Mouse (Mus musculus) embryo, embryonic 9.5 days (tissue): Measurements from ENCODE around the gene Dcpp2.
"Not testable (repeated sequence)": the region's sequence is repeated elsewhere in the genome, so short reads cannot be mapped to it uniquely, and the experiment has no call there.

Source experiments
- DNase-seq: peaks from one replicate; pipeline ENCODE4 v3.0.0-alpha.2; 2017; ENCODE audit errors: extremely low spot score

The Dcpp2 gene

DNA sequence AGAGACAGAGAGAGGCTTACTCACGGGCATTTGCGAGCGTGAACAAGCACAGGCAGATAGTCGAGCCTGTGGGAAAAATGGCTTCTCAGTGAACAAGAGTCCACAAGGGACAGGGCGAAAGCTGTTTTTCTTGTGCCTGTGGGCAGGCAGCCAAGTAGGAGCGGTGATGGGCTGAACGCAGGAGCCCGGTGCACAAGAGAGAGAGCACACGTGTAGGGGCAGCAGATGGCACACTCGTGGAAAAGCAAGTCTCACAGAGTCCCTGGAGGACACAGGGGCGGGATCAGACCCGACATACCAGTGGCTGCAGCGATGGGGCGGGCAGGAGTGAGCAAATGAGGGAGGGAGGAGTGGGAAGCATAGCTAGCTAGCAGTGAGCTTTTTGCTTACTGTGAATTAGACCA lies 44.4 kb downstream of the Dcpp2 start:
- DNase-seq = no peak

DNA sequence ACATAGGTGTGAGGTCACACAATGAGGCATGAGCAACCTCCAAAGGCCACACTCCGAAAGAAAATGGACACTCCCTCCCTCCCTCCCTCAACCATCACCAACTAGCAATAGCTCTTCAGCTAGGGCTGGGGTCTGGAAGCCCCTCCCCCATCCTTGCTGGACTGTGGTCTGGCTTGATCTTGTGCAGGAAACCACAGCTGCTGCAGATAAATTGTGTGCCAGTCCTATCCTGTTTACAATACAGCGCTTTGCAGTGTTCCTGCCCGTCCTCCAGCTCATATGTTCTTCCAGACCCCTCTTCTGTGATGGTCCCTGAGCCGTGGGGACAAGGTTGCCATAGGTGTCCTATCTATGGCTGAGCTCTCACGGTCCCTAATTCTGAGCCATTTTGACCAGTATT lies 50.5 kb downstream of the Dcpp2 start:
- DNase-seq = no peak

DNA sequence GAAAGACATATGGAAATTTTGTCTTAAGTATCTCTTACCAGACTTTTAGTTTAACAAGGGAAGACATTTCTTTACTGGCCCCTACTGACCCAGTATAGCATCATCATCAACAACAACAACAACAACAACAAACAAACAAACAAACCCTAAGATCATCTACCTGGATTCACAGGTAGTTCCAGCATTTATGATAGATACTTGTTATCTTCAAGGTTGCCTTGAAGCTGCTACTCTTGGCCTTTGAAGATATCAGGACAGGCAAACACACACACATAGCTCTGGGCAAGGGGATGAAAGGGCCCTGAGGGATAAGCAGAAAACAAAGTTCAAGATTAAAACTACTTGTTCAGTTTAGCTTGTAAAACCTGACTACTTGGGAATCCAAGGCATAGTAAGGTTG lies 60.7 kb downstream of the Dcpp2 start, which contains the start of gene Sbp:
Gene Sbp (plus strand): TSS at position 301 of the 400 bp plus-strand sequence.
- DNase-seq = no peak

- DNase-seq = not testable (repeated sequence)
Measured at GRCm38 (mm10) chr17:23947486-23947885, 66.8 kb downstream of the Dcpp2 start.

DNA sequence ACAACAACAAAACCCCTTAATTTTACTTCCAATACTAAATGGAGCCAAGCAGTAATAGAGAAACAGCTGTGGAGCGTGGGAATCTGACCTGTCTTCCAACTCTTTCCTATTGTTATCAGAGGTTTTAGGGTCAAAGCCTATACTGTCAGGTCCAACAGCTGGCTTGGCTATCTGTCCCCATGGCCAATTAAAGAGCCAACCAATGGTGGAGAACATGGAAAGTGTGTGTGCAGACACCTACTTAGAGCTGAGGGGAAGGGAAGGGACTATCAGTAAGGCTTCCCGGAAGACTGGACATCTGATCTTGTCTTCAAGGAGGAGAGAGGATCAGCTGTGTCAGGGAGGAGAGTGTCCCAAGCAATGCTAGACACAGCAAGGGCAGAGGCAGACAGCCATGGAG lies 68.4 kb downstream of the Dcpp2 start:
- DNase-seq = no peak
